Mouse (Mus musculus) liver, embryonic 16.5 days (tissue): ENCODE results near the gene Tuba3a. TPM values are rescaled to one million over a fixed set of nuclear protein-coding genes. Genes with fewer than 3 reads are reported as not detected.

Experiments used
- ATAC-seq: fragments of 200-750 bp; cut with Nextera tagmentation; 2 replicates; pipeline ENCODE4 v1.8.0; 2017; ENCODE audit warnings: low read depth, mild to moderate bottlenecking, moderate number of reproducible peaks, moderate library complexity
- H3K27ac ChIP-seq: fragments of 300-500 bp; sonication (generic); 2 replicates; pipeline ENCODE4 v1.5.1; 2014; ENCODE audit warnings: mild to moderate bottlenecking, low read length
- H3K27me3 ChIP-seq: fragments of 300-500 bp; sonication (generic); 2 replicates; pipeline ENCODE4 v1.6.1; 2014; ENCODE audit warnings: low read depth, low read length, mixed read lengths; ENCODE audit not compliant: control insufficient read depth, insufficient read depth
- H3K36me3 ChIP-seq: fragments of 300-500 bp; sonication (generic); 2 replicates; pipeline ENCODE4 v1.6.1; 2014; ENCODE audit warnings: mild to moderate bottlenecking; ENCODE audit not compliant: control insufficient read depth, insufficient read depth
- H3K4me1 ChIP-seq: fragments of 300-500 bp; sonication (generic); 2 replicates; pipeline ENCODE4 v1.6.1; 2014; ENCODE audit warnings: low read depth, low read length, mixed read lengths; ENCODE audit not compliant: control insufficient read depth
- H3K4me2 ChIP-seq: fragments of 300-500 bp; sonication (generic); 2 replicates; pipeline ENCODE4 v1.6.1; 2014; ENCODE audit warnings: low read depth, low read length, mixed read lengths
- H3K4me3 ChIP-seq: fragments of 300-500 bp; sonication (generic); 2 replicates; pipeline ENCODE4 v1.5.1; 2014; ENCODE audit warnings: low read depth, mild to moderate bottlenecking, low read length
- H3K9ac ChIP-seq: fragments of 300-500 bp; sonication (generic); 2 replicates; pipeline ENCODE4 v1.6.1; 2014; ENCODE audit warnings: low read depth, low read length
- H3K9me3 ChIP-seq: fragments of 300-500 bp; sonication (generic); replicated peaks from 2 replicates; pipeline ENCODE4 v1.6.1; 2016; ENCODE audit warnings: low read length; ENCODE audit not compliant: control insufficient read depth
- WGBS: fragments of 180-500 bp; shearing (Covaris S2); extraction: QIAGEN DNeasy Blood & Tissue Kit; methylation state at CpG from one replicate; pipeline ENCODE4 v1.1.7; 2014; ENCODE audit not compliant: insufficient replicate concordance; 5-methylcytosine and 5-hydroxymethylcytosine counted together
- polyA plus RNA-seq: library from polyadenylated mRNA; unstranded; fragments of >200 nt; fragmentation: Nextera tagmentation; extraction: Ambion mirVana; gene quantifications from 2 replicates; pipeline ENCODE4 v1.2.1, GENCODE M21; 2015

Gene Tuba3a
- polyA plus RNA-seq, 1 experiment from 2014 or later, result not detected

DNA sequence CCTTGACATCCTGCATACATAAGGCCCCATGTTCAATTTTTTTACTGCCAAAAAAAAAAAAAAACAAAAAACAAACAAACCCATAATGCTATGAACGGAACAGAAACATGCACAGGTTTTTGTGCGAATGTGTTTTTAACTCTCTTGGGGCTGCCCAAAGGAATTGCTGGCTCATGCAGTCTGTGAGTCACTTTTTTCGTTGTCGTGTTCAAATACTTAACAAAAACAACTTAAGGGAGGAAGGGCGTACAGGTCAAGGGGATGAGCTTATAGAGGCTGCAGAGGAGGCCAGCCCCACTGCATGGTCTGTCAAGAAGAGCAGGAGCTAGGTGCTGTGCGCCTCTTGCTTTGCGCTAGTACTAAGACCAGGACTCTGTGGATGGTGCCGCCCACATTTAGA lies 33.1 kb downstream of the Tuba3a start:
- H3K9me3 ChIP-seq, result no peaks in the 10 kb centered on the region
- H3K27ac ChIP-seq, result no peak overlapping the region
- 69% methylated on average over 8 of the region's 8 CpGs for WGBS
- no peak overlapping the region for H3K4me2 ChIP-seq
- H3K4me3 ChIP-seq, result no peak overlapping the region
- H3K36me3 ChIP-seq, result no peaks in the 10 kb centered on the region
- no peak for ATAC-seq
- no peaks in the 10 kb centered on the region; the same call in 1 of the 2 replicates for H3K4me1 ChIP-seq
- H3K9ac ChIP-seq, result no peak overlapping the region
- H3K27me3 ChIP-seq, result no peaks in the 10 kb centered on the region

- 0 out of 2 replicates have a peak, but pooled peaks have one; percentile 9 for ATAC-seq
- no peak overlapping the region for H3K27ac ChIP-seq
- no peaks in the 10 kb centered on the region; the same call in 1 of the 2 replicates for H3K4me1 ChIP-seq
- no peak overlapping the region for H3K9ac ChIP-seq
- H3K36me3 ChIP-seq, result no peaks in the 10 kb centered on the region
- no peak overlapping the region for H3K4me3 ChIP-seq
- no peak overlapping the region for H3K4me2 ChIP-seq
- H3K9me3 ChIP-seq, result no peaks in the 10 kb centered on the region
- WGBS, result 46% methylated on average over 3 of the region's 3 CpGs
- H3K27me3 ChIP-seq, result no peaks in the 10 kb centered on the region
These were observed 33.6 kb downstream of the Tuba3a start for GRCm38 (mm10) chr6:125252285-125252684.

- ATAC-seq, result no peak
- Histone ChIP-seq H3K4me3 (no peak overlapping the region), H3K9ac (no peak overlapping the region), H3K36me3 (no peaks in the 10 kb centered on the region), H3K27ac (no peak overlapping the region), H3K4me1 (no peaks in the 10 kb centered on the region; the same call in 1 of the 2 replicates), H3K4me2 (no peak overlapping the region), H3K27me3 (no peaks in the 10 kb centered on the region), H3K9me3 (no peaks in the 10 kb centered on the region)
- WGBS, result 14% methylated on average over 1 of the region's 1 CpGs
These were observed 41.3 kb downstream of the Tuba3a start for GRCm38 (mm10) chr6:125244551-125244950.

DNA sequence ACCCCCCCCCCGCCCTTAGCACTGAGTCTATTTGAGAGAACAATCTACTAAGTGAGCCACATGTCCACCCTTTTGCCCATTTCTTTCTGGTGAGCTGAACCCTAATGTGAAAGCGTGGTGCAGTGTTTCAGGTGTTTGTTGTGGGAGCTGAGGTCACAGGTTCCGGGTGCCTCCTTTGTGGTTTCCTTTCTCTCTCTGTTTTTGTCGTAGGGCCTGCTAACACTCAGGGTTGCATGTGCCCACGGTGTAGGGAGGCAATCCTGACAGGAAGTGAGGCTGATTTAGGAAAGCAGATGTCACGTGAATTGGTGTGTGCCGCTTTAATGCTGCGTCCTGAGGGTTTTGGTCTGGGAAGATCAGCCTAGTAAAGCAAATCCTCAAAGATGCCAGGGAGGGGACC lies 44.3 kb downstream of the Tuba3a start:
- no peaks in the 10 kb centered on the region; the same call in 1 of the 2 replicates for H3K4me1 ChIP-seq
- no peak for ATAC-seq

GRCm38 (mm10) chr6:125240617-125241016 lies 45.2 kb downstream of the Tuba3a start:
- H3K9me3 ChIP-seq, result no peaks in the 10 kb centered on the region
- H3K4me3 ChIP-seq, result no peak overlapping the region
- no peaks in the 10 kb centered on the region; the same call in 1 of the 2 replicates for H3K4me1 ChIP-seq
- no peaks in the 10 kb centered on the region for H3K36me3 ChIP-seq
- H3K27ac ChIP-seq, result no peak overlapping the region
- H3K4me2 ChIP-seq, result no peak overlapping the region
- WGBS, result 57% methylated on average over 5 of the region's 5 CpGs
- no peak overlapping the region for H3K9ac ChIP-seq
- no peak for ATAC-seq
- no peaks in the 10 kb centered on the region for H3K27me3 ChIP-seq

More for the DNA sequence above, 44.3 kb downstream of the Tuba3a start:
- no peaks in the 10 kb centered on the region for H3K9me3 ChIP-seq
- H3K27ac ChIP-seq, result no peak overlapping the region
- H3K36me3 ChIP-seq, result no peaks in the 10 kb centered on the region
- no peak overlapping the region for H3K4me2 ChIP-seq
- no peak overlapping the region for H3K4me3 ChIP-seq
- 28% methylated on average over 8 of the region's 8 CpGs for WGBS
- no peak overlapping the region for H3K9ac ChIP-seq
- H3K27me3 ChIP-seq, result no peaks in the 10 kb centered on the region

DNA sequence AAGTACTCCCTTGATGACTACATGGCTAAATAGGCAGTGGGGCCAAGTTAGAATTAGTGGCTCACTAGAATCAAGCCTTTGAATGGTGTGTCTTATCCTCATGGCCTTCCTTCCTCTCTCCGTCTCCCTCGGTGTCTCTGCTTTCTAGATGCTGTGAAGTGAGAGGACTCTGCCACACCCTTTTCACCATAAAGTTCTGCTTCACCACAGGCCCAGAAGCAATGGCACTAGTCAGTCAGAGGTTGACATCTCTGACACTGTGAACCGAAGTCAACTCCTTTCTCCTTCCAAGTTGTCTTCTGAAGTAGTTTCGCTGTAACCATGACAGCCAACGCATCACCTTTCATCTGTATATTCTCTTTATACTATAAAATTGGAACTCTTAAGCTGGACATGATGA lies 46.3 kb downstream of the Tuba3a start:
- ATAC-seq, result no peak
- H3K27ac ChIP-seq, result no peak overlapping the region
- H3K9me3 ChIP-seq, result no peaks in the 10 kb centered on the region
- H3K4me1 ChIP-seq, result no peaks in the 10 kb centered on the region; the same call in 1 of the 2 replicates
- no peak overlapping the region for H3K4me2 ChIP-seq
- no peak overlapping the region for H3K9ac ChIP-seq
- H3K4me3 ChIP-seq, result no peak overlapping the region
- H3K27me3 ChIP-seq, result no peaks in the 10 kb centered on the region
- no peaks in the 10 kb centered on the region for H3K36me3 ChIP-seq
- WGBS, result 71% methylated on average over 5 of the region's 5 CpGs

- Histone ChIP-seq H3K27ac (no peak overlapping the region), H3K4me3 (no peak overlapping the region), H3K4me2 (no peak overlapping the region), H3K27me3 (no peaks in the 10 kb centered on the region), H3K9me3 (no peaks in the 10 kb centered on the region), H3K4me1 (no peaks in the 10 kb centered on the region; the same call in 1 of the 2 replicates), H3K9ac (no peak overlapping the region), H3K36me3 (no peaks in the 10 kb centered on the region)
- no peak for ATAC-seq
- 17% methylated on average over 6 of the region's 6 CpGs for WGBS
These were observed 47.4 kb downstream of the Tuba3a start for GRCm38 (mm10) chr6:125238396-125238795.

DNA sequence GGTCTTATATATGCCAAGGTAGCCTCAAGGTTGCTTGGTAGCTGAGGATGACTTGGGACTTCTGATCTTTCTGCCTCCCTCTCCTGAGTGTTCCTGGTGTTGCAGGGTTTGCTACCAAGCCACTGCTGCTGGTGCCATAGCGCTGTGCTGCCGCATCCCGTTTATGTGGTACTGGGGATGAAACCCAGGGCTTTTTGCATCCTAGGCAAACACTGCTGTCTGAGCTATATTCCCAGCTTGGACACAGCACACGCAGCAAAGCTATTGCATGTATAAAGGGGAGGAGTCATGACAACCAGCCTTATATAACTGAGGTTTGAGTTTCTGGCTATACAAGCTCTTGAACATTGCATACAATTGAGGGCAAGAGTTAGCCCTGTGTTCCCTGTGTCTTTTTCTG lies 48.4 kb downstream of the Tuba3a start:
- H3K4me3 ChIP-seq, result no peak overlapping the region
- WGBS, result 61% methylated on average over 4 of the region's 4 CpGs
- H3K36me3 ChIP-seq, result no peaks in the 10 kb centered on the region
- no peaks in the 10 kb centered on the region for H3K9me3 ChIP-seq
- no peak overlapping the region for H3K9ac ChIP-seq
- H3K27me3 ChIP-seq, result no peaks in the 10 kb centered on the region
- no peak overlapping the region for H3K4me2 ChIP-seq
- peaks cover under 1% of the 10 kb centered on the region for H3K4me1 ChIP-seq
- no peak overlapping the region for H3K27ac ChIP-seq
- no peak for ATAC-seq

GRCm38 (mm10) chr6:125236782-125237181 lies 49.1 kb downstream of the Tuba3a start, which contains the start of gene Cd27:
Gene Cd27, minus strand, starts transcription at chr6:125237010.
- Histone ChIP-seq H3K4me3 (no peak within 1 kb of the TSS), H3K9ac (no peak within 1 kb of the TSS), H3K9me3 (no peaks in the 10 kb centered on the region), H3K36me3 (no peaks in the 10 kb centered on the region), H3K27ac (no peak within 1 kb of the TSS), H3K4me2 (no peak within 1 kb of the TSS), H3K4me1 (peaks cover 7% of the 10 kb centered on the region), H3K27me3 (no peaks in the 10 kb centered on the region)
- WGBS, result 37% methylated on average over 6 of the region's 6 CpGs
- no peak for ATAC-seq
